Mouse (Mus musculus) embryonic fibroblast, embryonic 13.5 days (primary cell): Measurements from ENCODE around the gene Wasf3.

Experiments
- CTCF ChIP-seq: IDR thresholded peaks from 2 replicates; pipeline ENCODE4 v1.5.1; 2011; ENCODE audit warnings: mild to moderate bottlenecking, control low read depth, low read length, moderate library complexity, borderline replicate concordance; ENCODE audit not compliant: insufficient read depth
- POLR2A ChIP-seq: IDR thresholded peaks from 2 replicates; pipeline ENCODE4 v1.6.1; 2011; ENCODE audit warnings: low read depth, mild to moderate bottlenecking, control low read depth, low read length, moderate library complexity

GRCm38 (mm10) chr5:146340037-146340436 lies 44.7 kb upstream of the Wasf3 start:
- TF ChIP-seq CTCF (no peak), POLR2A (no peak)
